Mouse (Mus musculus) liver, adult 2 months (tissue): ENCODE results near the gene Plekhm3. TPM values are rescaled to one million over a fixed set of nuclear protein-coding genes. Genes with fewer than 3 reads are reported as not detected.

Source experiments
- DNase-seq: peaks from one replicate; pipeline ENCODE4 v3.0.0-alpha.2; 2011; ENCODE audit warnings: low read depth, low spot score; ENCODE audit errors: extremely low read depth
- H3K27ac ChIP-seq: fragments of 200-500 bp; replicated peaks from 2 replicates; pipeline ENCODE4 v1.5.1; 2012; ENCODE audit warnings: low read depth, mild to moderate bottlenecking, control low read depth, inconsistent platforms, low read length; ENCODE audit not compliant: insufficient read depth
- H3K27me3 ChIP-seq: fragments of 200-500 bp; 2 replicates; pipeline ENCODE4 v1.6.1; 2012; ENCODE audit warnings: mild to moderate bottlenecking, moderate library complexity, low read length, inconsistent platforms; ENCODE audit not compliant: control insufficient read depth, insufficient read depth
- H3K36me3 ChIP-seq: fragments of 200-500 bp; 2 replicates; pipeline ENCODE4 v1.6.1; 2012; ENCODE audit warnings: low read length, inconsistent platforms; ENCODE audit not compliant: control insufficient read depth, insufficient read depth
- H3K4me1 ChIP-seq: fragments of 200-500 bp; 2 replicates; pipeline ENCODE4 v1.6.1; 2011; ENCODE audit warnings: low read length; ENCODE audit not compliant: control insufficient read depth, insufficient read depth
- H3K4me3 ChIP-seq: fragments of 200-500 bp; 2 replicates; pipeline ENCODE4 v1.5.1; 2011; ENCODE audit warnings: low read depth, mild to moderate bottlenecking, control low read depth, low read length, moderate library complexity; ENCODE audit not compliant: insufficient read depth
- H3K79me2 ChIP-seq: fragments of 200-500 bp; 2 replicates; pipeline ENCODE4 v1.6.1; 2012; ENCODE audit warnings: inconsistent platforms, mild to moderate bottlenecking, low read length, moderate library complexity; ENCODE audit not compliant: control insufficient read depth, insufficient read depth
- H3K9ac ChIP-seq: fragments of 200-500 bp; 2 replicates; pipeline ENCODE4 v1.6.1; 2012; ENCODE audit warnings: low read depth, mild to moderate bottlenecking, control low read depth, inconsistent platforms, low read length
- CTCF ChIP-seq: fragments of 200-500 bp; IDR thresholded peaks from 2 replicates; pipeline ENCODE4 v1.5.1; 2011; ENCODE audit warnings: low read depth, low read length, control low read depth
- POLR2A ChIP-seq: fragments of 200-500 bp; IDR thresholded peaks from 2 replicates; pipeline ENCODE4 v1.6.1; 2011; ENCODE audit warnings: low read length, control low read depth; ENCODE audit not compliant: insufficient read depth; ENCODE audit errors: extremely low read depth
- WGBS: fragments of 180-500 bp; shearing (Covaris S2); methylation state at CpG from one replicate; pipeline ENCODE4 v1.1.7; 2018; 5-methylcytosine and 5-hydroxymethylcytosine counted together
- polyA plus RNA-seq: library from polyadenylated mRNA; depleted of rRNA; stranded (reverse); fragments of >200 nt; gene quantifications from 2 replicates; pipeline ENCODE4 v1.2.3, GENCODE M21; 2012
- total RNA-seq: library from RNA; depleted of rRNA; stranded (reverse); fragments of >200 nt; gene quantifications from 2 replicates; pipeline ENCODE4 v1.2.3, GENCODE M21; 2014

Plekhm3 gene
- total and polyA plus RNA-seq, 2 experiments = 0.73 to 2.8 TPM

DNA sequence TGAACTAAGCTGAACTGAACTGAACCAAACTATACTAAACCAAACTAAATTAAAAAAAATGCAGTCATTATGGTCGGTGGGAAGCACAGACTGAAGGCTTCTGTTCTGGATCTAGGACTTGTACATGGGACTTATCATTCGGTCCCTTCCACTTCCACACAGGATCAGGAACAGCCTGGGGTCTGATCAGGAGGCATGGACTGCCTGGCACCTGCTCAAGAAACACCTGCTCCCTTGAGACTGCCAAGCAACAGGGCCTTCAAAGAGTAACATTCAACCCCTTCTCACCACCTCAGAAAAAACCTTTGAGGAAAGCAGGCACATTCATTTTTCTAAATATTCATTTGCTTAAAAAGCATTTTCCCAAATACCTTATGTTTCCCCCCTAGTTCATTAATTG lies 103.4 kb downstream of the Plekhm3 start:
- DNase-seq = no peak
- WGBS = 81% methylated on average over 2 of the region's 2 CpGs
- H3K36me3 ChIP-seq = no peaks in the 10 kb centered on the region
- no peaks in the 10 kb centered on the region for H3K27me3 ChIP-seq
- H3K4me3 ChIP-seq = no peak overlapping the region
- H3K4me1 ChIP-seq = peaks cover 4% of the 10 kb centered on the region
- H3K9ac ChIP-seq = no peak overlapping the region
- no peaks in the 10 kb centered on the region for H3K79me2 ChIP-seq
- TF ChIP-seq CTCF (no peak), POLR2A (no peak)
- no peak overlapping the region for H3K27ac ChIP-seq

DNA sequence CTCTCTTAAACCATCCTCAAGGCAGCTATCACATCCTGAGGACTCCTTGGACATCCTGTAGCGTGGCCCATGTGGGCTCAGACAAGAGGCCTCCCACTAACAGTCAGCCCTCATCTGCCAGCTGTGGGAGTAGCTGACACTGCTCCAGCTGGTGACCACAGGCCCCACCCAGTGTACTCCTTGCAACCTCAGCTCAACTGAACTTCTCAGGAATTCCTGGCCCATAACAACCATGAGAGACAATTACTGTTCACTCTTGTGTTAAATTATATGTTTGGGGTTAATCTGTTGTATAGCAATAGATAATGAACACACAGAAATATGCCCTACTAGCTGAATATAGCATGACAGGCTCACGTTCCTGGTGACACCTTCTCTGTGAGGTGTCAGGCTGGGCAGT lies 104.4 kb downstream of the Plekhm3 start:
- Histone ChIP-seq H3K4me3 (no peak overlapping the region), H3K79me2 (no peaks in the 10 kb centered on the region), H3K27ac (no peak overlapping the region), H3K4me1 (peaks cover 4% of the 10 kb centered on the region), H3K27me3 (no peaks in the 10 kb centered on the region), H3K36me3 (no peaks in the 10 kb centered on the region), H3K9ac (no peak overlapping the region)
- 91% methylated on average over 2 of the region's 2 CpGs for WGBS
- DNase-seq = no peak
- TF ChIP-seq CTCF (no peak), POLR2A (no peak)

DNA sequence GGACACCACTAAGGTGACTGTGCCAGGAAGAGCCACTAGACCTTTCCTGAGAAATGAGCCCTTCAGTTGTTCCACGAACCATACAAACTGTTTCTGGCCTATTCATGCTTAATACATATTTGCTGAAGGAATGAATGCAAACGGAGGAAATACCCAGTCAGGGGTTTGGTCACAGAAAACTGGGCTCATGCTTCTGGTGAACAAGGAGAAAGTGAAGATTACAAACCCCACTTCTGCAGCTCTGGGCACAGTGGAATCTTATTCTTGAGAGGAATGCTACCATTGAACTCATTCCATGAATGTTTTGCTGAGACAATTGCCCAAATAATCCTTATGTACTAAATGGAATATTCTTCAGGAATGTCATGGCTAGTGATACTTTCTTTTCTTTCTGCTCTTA lies 106.3 kb downstream of the Plekhm3 start:
- DNase-seq = no peak
- H3K27ac ChIP-seq = no peak overlapping the region
- no peak overlapping the region for H3K9ac ChIP-seq
- TF ChIP-seq CTCF = no peak
- H3K4me3 ChIP-seq = no peak overlapping the region
- 91% methylated on average over 2 of the region's 2 CpGs for WGBS
- H3K4me1 ChIP-seq = peaks cover 4% of the 10 kb centered on the region
- no peaks in the 10 kb centered on the region for H3K36me3 ChIP-seq
- no peaks in the 10 kb centered on the region for H3K27me3 ChIP-seq
- no peaks in the 10 kb centered on the region for H3K79me2 ChIP-seq

DNA sequence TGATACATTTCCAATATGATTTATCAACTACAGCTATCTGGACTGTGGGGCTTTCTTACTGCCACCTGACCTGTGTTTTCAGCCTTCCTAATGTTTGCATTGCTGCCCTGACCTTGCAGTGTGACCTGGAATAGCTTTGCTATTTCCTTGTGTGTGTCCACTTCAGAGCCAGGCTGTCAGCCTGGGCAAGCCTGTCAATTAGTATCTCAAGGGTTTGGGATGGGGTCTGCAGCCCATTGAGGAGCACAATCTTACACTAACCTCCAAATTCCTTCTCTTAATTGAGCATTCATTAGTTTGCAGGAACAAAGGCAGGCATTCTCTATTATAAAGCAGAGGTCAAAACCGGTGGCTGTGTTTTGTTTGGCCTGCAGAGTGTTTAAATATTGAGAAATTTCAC lies 107.6 kb downstream of the Plekhm3 start:
- Histone ChIP-seq H3K4me1 (peaks cover 4% of the 10 kb centered on the region), H3K27me3 (no peaks in the 10 kb centered on the region), H3K27ac (no peak overlapping the region), H3K4me3 (no peak overlapping the region), H3K79me2 (no peaks in the 10 kb centered on the region), H3K36me3 (no peaks in the 10 kb centered on the region), H3K9ac (no peak overlapping the region)
- 21% methylated on average over 1 of the region's 1 CpGs for WGBS
- DNase-seq = peak; percentile 38
- TF ChIP-seq POLR2A (no peak), CTCF (no peak)

DNA sequence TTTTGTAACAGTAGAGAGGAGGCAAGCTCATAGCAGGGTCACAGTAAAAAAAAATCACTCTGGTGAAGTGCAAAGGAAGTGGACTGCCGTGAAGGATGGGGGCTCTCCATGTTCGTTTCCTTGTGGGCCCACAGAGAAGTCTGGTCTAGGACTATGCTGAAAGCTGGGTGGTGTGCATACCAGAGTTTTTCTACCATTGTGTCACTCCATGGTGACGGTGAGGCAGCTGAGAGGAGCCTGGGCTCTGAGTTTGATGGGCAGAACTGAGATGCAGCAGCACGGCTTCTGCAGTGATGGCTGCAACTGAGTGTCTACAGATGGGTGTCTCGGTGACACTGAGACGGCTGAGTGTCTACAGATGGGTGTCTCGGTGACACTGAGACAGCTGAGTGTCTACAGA lies 108.5 kb downstream of the Plekhm3 start:
- Histone ChIP-seq H3K36me3 (no peaks in the 10 kb centered on the region), H3K27me3 (no peaks in the 10 kb centered on the region), H3K4me3 (no peak overlapping the region), H3K9ac (no peak overlapping the region), H3K4me1 (peaks cover 4% of the 10 kb centered on the region), H3K79me2 (no peaks in the 10 kb centered on the region), H3K27ac (no peak overlapping the region)
- WGBS = 91% methylated on average over 7 of the region's 7 CpGs
- no peak for TF ChIP-seq POLR2A
- TF ChIP-seq CTCF = no peak
- no peak for DNase-seq

DNA sequence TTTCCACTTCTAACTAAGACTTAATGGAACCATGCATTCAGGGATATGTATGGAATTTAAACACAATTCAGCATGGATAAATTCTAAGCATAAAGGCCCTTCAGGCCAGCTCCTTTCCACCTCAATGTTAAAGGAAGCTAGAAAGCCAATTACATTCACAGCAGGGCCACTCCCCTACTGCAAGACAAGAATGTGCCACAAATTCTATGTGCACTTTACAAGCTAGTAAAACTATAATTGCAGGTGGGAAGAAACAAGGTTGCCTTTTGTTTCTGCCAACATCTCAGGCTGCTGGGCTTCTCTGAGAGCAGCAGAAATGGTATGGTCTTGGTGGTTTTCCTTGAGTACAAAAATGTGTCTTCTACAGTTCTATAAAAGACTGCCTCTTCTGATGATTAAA lies 109.1 kb downstream of the Plekhm3 start:
- no peaks in the 10 kb centered on the region for H3K79me2 ChIP-seq
- H3K27ac ChIP-seq = no peak overlapping the region
- H3K36me3 ChIP-seq = no peaks in the 10 kb centered on the region
- TF ChIP-seq POLR2A (no peak), CTCF (no peak)
- H3K9ac ChIP-seq = no peak overlapping the region
- H3K27me3 ChIP-seq = no peaks in the 10 kb centered on the region
- H3K4me3 ChIP-seq = no peak overlapping the region
- no peak for DNase-seq
- peaks cover 4% of the 10 kb centered on the region for H3K4me1 ChIP-seq
